Mouse (Mus musculus) liver, embryonic 11.5 days (tissue): ENCODE results near the gene Psmb5. TPM values are rescaled to one million over a fixed set of nuclear protein-coding genes. Genes with fewer than 3 reads are reported as not detected.
A peak's percentile ranks its signal among the peaks of the same experiment; 100 is the strongest.

Source experiments
- ATAC-seq: fragments of 200-750 bp; cut with Nextera tagmentation; replicated peaks from 2 replicates; pipeline ENCODE4 v1.8.0; 2017; ENCODE audit warnings: moderate number of reproducible peaks, mild to moderate bottlenecking, moderate TSS enrichment, moderate library complexity; ENCODE audit not compliant: low FRiP score
- DNase-seq: peaks from one replicate; pipeline ENCODE4 v3.0.0-alpha.2; 2017; ENCODE audit warnings: low spot score
- H3K27ac ChIP-seq: fragments of 300-500 bp; sonication (generic); 2 replicates; pipeline ENCODE4 v1.5.1; 2014; ENCODE audit warnings: mild to moderate bottlenecking, low read depth, low read length, control low read depth
- H3K27me3 ChIP-seq: fragments of 300-500 bp; sonication (generic); replicated peaks from 2 replicates; pipeline ENCODE4 v1.6.1; 2014; ENCODE audit warnings: low read length, mixed read lengths; ENCODE audit not compliant: control insufficient read depth, insufficient read depth
- H3K36me3 ChIP-seq: fragments of 300-500 bp; sonication (generic); 2 replicates; pipeline ENCODE4 v1.6.1; 2014; ENCODE audit warnings: mild to moderate bottlenecking, low read length, moderate library complexity, mixed read lengths; ENCODE audit not compliant: control insufficient read depth, insufficient read depth
- H3K4me1 ChIP-seq: fragments of 300-500 bp; sonication (generic); replicated peaks from 2 replicates; pipeline ENCODE4 v1.6.1; 2014; ENCODE audit warnings: low read length, mixed read lengths; ENCODE audit not compliant: control insufficient read depth, insufficient read depth
- H3K4me2 ChIP-seq: fragments of 300-500 bp; sonication (generic); 2 replicates; pipeline ENCODE4 v1.6.1; 2014; ENCODE audit warnings: mild to moderate bottlenecking, control low read depth, moderate library complexity
- H3K4me3 ChIP-seq: fragments of 300-500 bp; sonication (generic); 2 replicates; pipeline ENCODE4 v1.5.1; 2014; ENCODE audit warnings: low read depth, low read length, control low read depth
- H3K9ac ChIP-seq: fragments of 300-500 bp; sonication (generic); 2 replicates; pipeline ENCODE4 v1.6.1; 2014; ENCODE audit warnings: low read depth, low read length, control low read depth
- H3K9me3 ChIP-seq: fragments of 300-500 bp; sonication (generic); 2 replicates; pipeline ENCODE4 v1.6.1; 2016; ENCODE audit warnings: low read length, inconsistent platforms, mixed read lengths; ENCODE audit not compliant: control insufficient read depth
- WGBS: fragments of 180-500 bp; shearing (Covaris S2); extraction: QIAGEN DNeasy Blood & Tissue Kit; methylation state at CpG from one replicate; pipeline ENCODE4 v1.1.7; 2014; 5-methylcytosine and 5-hydroxymethylcytosine counted together
- polyA plus RNA-seq: library from polyadenylated mRNA; unstranded; fragments of >200 nt; fragmentation: Nextera tagmentation; extraction: Ambion mirVana; gene quantifications from 2 replicates; pipeline ENCODE4 v1.2.1, GENCODE M21; 2014

Psmb5 gene
- polyA plus RNA-seq, result 411 and 417 TPM in 2 replicates

DNA sequence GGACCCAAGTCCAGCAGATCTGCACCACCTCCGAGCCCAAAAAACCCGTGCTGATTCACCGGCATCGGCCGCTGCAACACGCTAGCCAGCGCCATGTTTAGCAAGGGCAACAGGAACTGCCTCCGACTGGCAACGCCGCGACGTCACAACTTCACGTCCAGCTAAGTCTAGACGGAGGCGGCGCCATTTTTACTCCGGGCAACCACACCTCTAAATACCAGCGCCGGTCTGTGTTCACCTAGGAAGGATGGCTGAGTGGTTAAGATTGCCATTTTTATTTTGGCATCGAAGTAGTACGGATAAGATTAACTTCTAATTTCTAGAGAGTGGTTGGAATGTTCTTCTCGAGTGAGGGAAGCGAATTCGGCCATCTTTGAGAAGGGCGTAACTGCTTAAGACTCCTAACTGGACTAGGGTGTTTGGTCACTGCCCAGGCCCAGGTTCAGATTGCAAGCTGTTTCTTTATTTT, at the start of gene Psmb5:
TSS of gene Psmb5 (minus strand) at position 126 of the 469 bp plus-strand sequence.
- H3K9ac ChIP-seq, result peak within 1 kb of the TSS; percentile 80
- H3K27me3 ChIP-seq, result no peaks in the 10 kb centered on the region
- DNase-seq (peak; percentile 88), ATAC-seq (peak; percentile 86)
- H3K36me3 ChIP-seq, result peaks cover 16% of the 10 kb centered on the region
- H3K4me2 ChIP-seq, result peak within 1 kb of the TSS; percentile 77
- H3K9me3 ChIP-seq, result no peaks in the 10 kb centered on the region
- peak within 1 kb of the TSS; percentile 71 for H3K4me3 ChIP-seq
- peak within 1 kb of the TSS; percentile 69 for H3K27ac ChIP-seq
- WGBS, result under 1% methylated on average over 25 of the region's 25 CpGs
- H3K4me1 ChIP-seq, result peaks cover 6% of the 10 kb centered on the region

DNA sequence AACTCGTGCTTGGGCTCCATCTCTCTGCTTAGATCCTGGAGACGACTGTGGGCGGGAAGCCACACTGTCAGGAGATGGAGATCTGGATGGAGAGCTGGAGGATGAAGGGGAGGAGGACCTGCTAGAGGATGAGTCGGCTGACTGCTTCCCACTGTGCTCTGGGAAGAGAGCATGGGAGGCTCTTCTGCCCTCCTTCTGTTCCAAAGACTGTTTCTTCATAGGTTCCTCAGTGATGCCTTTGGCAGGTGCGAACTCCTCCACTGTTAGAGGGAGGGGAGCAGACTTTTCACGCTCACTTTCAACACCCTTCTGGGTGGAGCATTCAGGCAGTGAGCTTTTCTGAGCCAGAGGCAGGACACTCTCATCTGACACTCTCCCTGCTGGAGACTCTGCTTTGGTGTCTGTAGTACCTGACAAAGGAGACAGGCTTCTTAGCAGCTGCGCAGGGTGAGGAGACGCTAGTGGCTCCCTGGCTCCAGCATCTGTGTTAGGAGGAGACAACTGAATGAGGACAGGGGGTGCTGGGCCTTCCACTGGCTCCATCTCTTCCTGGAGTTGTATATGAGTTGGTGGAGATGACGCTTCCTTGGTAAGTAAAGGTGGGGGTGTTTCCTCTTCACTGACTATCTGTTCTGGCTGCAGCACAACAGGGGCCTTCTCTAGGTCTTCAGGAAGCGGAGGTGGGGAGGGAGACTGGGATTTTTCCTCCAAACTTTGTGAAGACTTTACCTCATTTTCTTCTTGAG, 46.8 kb upstream of the Psmb5 start:
- no peak overlapping the region for H3K27ac ChIP-seq
- no peak overlapping the region for H3K4me3 ChIP-seq
- H3K4me2 ChIP-seq, result no peak overlapping the region
- DNase-seq (no peak), ATAC-seq (no peak)
- H3K9ac ChIP-seq, result no peak overlapping the region
- H3K9me3 ChIP-seq, result no peaks in the 10 kb centered on the region
- 87% methylated on average over 10 of the region's 10 CpGs for WGBS
- no peaks in the 10 kb centered on the region for H3K4me1 ChIP-seq
- H3K27me3 ChIP-seq, result no peaks in the 10 kb centered on the region
- peaks cover 49% of the 10 kb centered on the region for H3K36me3 ChIP-seq

DNA sequence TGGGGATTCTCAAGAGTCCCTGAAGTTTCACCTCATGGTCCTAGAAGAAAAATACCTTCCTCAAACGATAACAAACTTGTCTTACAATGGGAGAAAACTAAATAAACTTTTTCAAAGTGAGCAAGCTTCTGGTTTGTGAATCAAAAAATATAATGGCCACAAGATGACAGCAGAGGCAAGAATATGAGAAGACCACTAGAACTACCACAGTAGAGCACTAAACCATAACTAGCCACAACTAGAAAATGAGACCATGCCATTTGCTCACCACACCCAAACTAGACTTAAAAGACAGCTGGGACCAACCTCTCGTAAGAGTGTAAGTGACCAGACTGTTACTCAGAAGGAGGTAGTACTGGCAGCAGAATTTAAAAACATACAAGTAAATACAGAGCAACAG, 42.2 kb upstream of the Psmb5 start:
- ATAC-seq (no peak), DNase-seq (no peak)
- no peak overlapping the region for H3K27ac ChIP-seq
- H3K9ac ChIP-seq, result no peak overlapping the region
- no peaks in the 10 kb centered on the region for H3K9me3 ChIP-seq
- H3K4me3 ChIP-seq, result no peak overlapping the region
- 91% methylated on average over 2 of the region's 2 CpGs for WGBS
- peaks cover 48% of the 10 kb centered on the region for H3K36me3 ChIP-seq
- H3K4me1 ChIP-seq, result no peaks in the 10 kb centered on the region
- no peak overlapping the region for H3K4me2 ChIP-seq
- no peaks in the 10 kb centered on the region for H3K27me3 ChIP-seq

DNA sequence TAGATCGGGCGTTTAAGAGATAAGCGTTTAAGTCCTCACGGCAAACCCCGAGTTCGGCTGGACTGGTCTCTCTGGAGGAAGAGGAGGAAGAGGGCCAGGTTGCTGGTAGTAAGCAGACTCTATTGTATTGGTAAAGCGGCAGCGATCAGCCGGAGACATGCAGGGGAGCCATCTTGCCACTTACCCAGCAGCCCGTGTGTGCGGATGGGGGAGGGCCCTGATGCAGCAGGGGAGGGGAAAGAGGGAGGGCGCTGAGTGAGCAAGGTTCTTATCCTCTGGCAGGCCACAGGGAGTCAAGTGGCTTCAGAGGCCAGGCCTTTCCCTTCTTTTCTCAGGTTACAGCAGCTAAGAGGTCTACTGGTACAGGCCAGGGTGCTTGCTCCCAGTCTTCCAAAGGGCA, 35.7 kb upstream of the Psmb5 start:
- Histone ChIP-seq H3K9ac (peak overlapping the region; percentile 89), H3K4me1 (peaks cover 27% of the 10 kb centered on the region), H3K36me3 (peaks cover 42% of the 10 kb centered on the region), H3K27me3 (no peaks in the 10 kb centered on the region), H3K4me3 (peak overlapping the region; percentile 84), H3K4me2 (peak overlapping the region; percentile 88), H3K27ac (peak overlapping the region; percentile 89), H3K9me3 (no peaks in the 10 kb centered on the region)
- DNase-seq, result peak; percentile 88
- WGBS, result under 1% methylated on average over 12 of the region's 12 CpGs
- ATAC-seq, result peak; percentile 92

DNA sequence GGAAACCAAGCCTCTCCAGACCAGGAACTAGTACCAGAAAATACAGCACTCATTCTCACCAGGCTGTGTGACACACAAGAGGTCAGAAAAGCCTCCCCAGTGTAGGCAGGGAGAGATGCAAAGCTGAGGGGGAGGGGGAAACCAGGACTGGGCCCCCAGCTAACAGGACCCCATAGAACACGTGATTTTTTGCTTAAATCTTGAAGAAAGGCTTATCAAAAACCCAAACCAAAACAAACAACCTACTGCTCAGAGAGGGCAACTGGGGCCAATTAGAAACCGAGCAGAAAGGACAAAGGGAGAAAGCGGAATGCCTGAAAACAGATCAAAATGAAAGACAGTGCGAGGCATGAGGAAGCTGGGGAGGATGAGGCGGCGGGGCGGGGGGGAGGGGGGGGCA, 35.0 kb upstream of the Psmb5 start:
- H3K36me3 ChIP-seq, result peaks cover 43% of the 10 kb centered on the region
- under 1% methylated on average over 7 of the region's 7 CpGs for WGBS
- H3K27me3 ChIP-seq, result no peaks in the 10 kb centered on the region
- H3K4me3 ChIP-seq, result peak overlapping the region; percentile 84
- ATAC-seq, result no peak
- H3K9ac ChIP-seq, result peak overlapping the region; percentile 89
- no peak for DNase-seq
- peak overlapping the region; percentile 89 for H3K27ac ChIP-seq
- H3K9me3 ChIP-seq, result no peaks in the 10 kb centered on the region
- H3K4me1 ChIP-seq, result peaks cover 27% of the 10 kb centered on the region
- H3K4me2 ChIP-seq, result peak overlapping the region; percentile 88

DNA sequence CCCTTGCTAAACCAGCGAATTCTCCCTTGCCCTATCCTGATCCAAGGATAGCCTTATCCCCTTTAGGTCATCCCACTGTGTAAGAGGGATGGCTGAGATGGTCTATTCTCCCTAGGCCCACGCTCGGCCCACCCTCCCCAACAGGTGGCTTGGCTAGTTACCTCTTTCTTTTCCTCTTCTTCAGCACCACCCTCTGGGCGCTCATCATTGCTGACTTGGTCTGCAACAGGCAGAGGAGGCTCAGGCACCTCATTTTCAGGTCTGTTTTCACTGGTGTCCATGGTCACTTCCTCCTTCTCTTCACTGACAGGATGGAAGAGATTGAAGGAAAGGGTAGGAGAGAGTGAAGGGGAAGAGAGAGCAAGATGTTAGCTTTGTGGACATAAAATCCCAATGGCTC, 33.7 kb upstream of the Psmb5 start:
- WGBS, result 77% methylated on average over 4 of the region's 4 CpGs
- no peak overlapping the region for H3K9ac ChIP-seq
- ATAC-seq (no peak), DNase-seq (no peak)
- no peaks in the 10 kb centered on the region for H3K27me3 ChIP-seq
- no peaks in the 10 kb centered on the region for H3K9me3 ChIP-seq
- H3K4me2 ChIP-seq, result peak overlapping the region; percentile 88; the same call in 1 of the 2 replicates
- peaks cover 54% of the 10 kb centered on the region for H3K36me3 ChIP-seq
- peak overlapping the region; percentile 16; the same call in 1 of the 2 replicates for H3K4me3 ChIP-seq
- H3K27ac ChIP-seq, result no peak overlapping the region
- H3K4me1 ChIP-seq, result peaks cover 27% of the 10 kb centered on the region

DNA sequence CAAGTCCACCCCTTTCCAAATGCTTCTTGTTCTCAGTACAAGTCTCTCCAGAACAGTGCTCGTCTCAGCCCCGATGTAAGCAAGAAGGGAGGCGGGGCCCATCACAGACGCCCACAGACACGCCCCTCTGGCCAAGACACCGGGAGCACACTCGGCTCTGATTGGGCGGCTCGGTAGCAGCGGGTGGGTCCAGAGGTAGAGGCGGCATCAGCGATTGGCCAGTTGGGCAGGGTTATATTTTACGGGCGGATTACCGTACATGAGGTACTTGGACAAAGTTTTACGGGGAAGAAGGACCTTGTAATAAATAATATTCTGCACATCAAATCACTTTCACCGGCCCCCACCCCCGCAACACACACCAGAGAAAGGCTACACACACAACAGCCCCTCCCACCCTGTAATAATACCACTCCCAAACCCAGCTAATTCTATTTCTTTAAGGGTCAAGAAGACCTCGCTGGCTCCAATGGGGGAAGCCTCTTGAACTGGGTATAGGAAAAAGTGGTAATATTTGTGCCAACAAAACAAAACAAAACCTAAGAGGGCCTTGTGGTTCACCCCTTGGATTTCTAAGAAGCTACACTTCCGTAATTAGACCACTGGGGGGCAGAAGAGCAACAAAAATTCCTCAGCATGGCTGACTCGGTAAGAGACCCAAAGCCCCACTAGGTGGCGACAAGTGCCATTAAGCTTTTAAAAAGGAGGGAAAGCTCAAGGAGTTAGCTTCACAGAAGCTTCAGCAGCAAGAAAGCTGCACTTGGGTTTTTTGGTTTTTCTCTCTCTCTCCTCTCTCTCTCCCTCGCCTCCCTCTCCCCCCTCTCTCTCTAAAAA, 33.0 kb upstream of the Psmb5 start:
- H3K27me3 ChIP-seq, result no peaks in the 10 kb centered on the region
- H3K4me1 ChIP-seq, result peaks cover 27% of the 10 kb centered on the region
- ATAC-seq, result peak; percentile 44
- H3K9me3 ChIP-seq, result no peaks in the 10 kb centered on the region
- no peak overlapping the region for H3K9ac ChIP-seq
- no peak overlapping the region for H3K4me3 ChIP-seq
- WGBS, result 63% methylated on average over 23 of the region's 23 CpGs
- H3K4me2 ChIP-seq, result no peak overlapping the region
- H3K27ac ChIP-seq, result no peak overlapping the region
- peak; percentile 70 for DNase-seq
- peaks cover 56% of the 10 kb centered on the region for H3K36me3 ChIP-seq

DNA sequence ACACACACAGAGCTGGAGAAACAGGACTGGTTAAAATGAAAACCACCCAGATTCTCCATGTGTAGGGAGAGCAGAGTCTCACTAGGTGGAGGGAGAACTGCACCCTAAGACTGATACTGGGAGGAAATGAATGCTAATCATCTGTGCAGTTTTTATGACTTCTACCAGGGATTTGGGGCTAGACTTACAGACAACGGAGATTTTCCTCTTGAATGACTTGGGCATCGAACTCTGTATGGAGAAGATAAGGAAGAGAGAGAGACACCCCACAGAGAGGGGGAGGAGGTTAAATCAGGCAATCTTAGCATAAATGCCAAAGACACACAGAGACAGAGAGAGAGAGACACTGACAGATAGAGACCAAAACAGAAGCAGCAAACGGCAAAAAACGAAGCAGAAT, 30.1 kb upstream of the Psmb5 start:
- ATAC-seq, result no peak
- Histone ChIP-seq H3K4me1 (peaks cover 17% of the 10 kb centered on the region), H3K36me3 (peaks cover 72% of the 10 kb centered on the region), H3K9me3 (no peaks in the 10 kb centered on the region), H3K27ac (no peak overlapping the region), H3K4me2 (no peak overlapping the region), H3K4me3 (no peak overlapping the region), H3K27me3 (no peaks in the 10 kb centered on the region), H3K9ac (no peak overlapping the region)
- no peak for DNase-seq
- WGBS, result 59% methylated on average over 4 of the region's 4 CpGs
